Mouse (Mus musculus): ENCODE data around the gene Mecp2.
"Not testable (repeated sequence)": the region's sequence is repeated elsewhere in the genome, so short reads cannot be mapped to it uniquely, and the experiment has no call there.

The Mecp2 gene

GRCm38 (mm10) chrX:74135263-74135662, at the start of gene Mecp2:
Mecp2 (minus strand) TSS chrX:74135363.
- DNase-seq, result not testable (repeated sequence)

GRCm38 (mm10) chrX:74176959-74177358, 41.8 kb upstream of the Mecp2 start, which contains the start of gene Tktl1:
Tktl1 (plus strand) TSS chrX:74177259.
- DNase-seq, result no peak

- DNase-seq, result no peak
Measured at GRCm38 (mm10) chrX:74167738-74168137, 32.6 kb upstream of the Mecp2 start, which contains the start of gene Tex28. Tex28 (minus strand) TSS chrX:74167838.

- no peak for DNase-seq
Measured at GRCm38 (mm10) chrX:74127164-74127563, 8.0 kb downstream of the Mecp2 start, which contains the start of gene Opn1mw. Opn1mw (plus strand) TSS chrX:74127464.

GRCm38 (mm10) chrX:74124975-74125374, 10.2 kb downstream of the Mecp2 start:
- peak; percentile 1 to 26 for DNase-seq

- peak; percentile 72 to 76 for DNase-seq
Measured at GRCm38 (mm10) chrX:74115511-74115910, 19.7 kb downstream of the Mecp2 start.

- DNase-seq, result no peak
Measured at GRCm38 (mm10) chrX:74114036-74114435, 21.1 kb downstream of the Mecp2 start.

GRCm38 (mm10) chrX:74108747-74109146, 26.4 kb downstream of the Mecp2 start:
- no peak for DNase-seq

- DNase-seq, result no peak
Measured at GRCm38 (mm10) chrX:74105916-74106315, 29.2 kb downstream of the Mecp2 start.

GRCm38 (mm10) chrX:74103457-74104188, 31.5 kb downstream of the Mecp2 start:
- DNase-seq, result no peak

GRCm38 (mm10) chrX:74095130-74095529, 40.0 kb downstream of the Mecp2 start:
- DNase-seq, result no peak

- DNase-seq, result peak; percentile 97 to 98
Measured at GRCm38 (mm10) chrX:74085601-74086038, 49.5 kb downstream of the Mecp2 start.

GRCm38 (mm10) chrX:74084946-74085498, 50.1 kb downstream of the Mecp2 start:
- peak; percentile 85 for DNase-seq

- peak in 1 of 2 experiments; percentile 20 for DNase-seq
Measured at GRCm38 (mm10) chrX:74084276-74084837, 50.8 kb downstream of the Mecp2 start.

GRCm38 (mm10) chrX:74070794-74071193, 64.4 kb downstream of the Mecp2 start:
- no peak for DNase-seq

- DNase-seq, result peak; percentile 44 to 45
Measured at GRCm38 (mm10) chrX:74067891-74068290, 67.3 kb downstream of the Mecp2 start.

- peak; percentile 36 to 43 for DNase-seq
Measured at GRCm38 (mm10) chrX:74045107-74045506, 90.1 kb downstream of the Mecp2 start.

- no peak for DNase-seq
Measured at GRCm38 (mm10) chrX:74037702-74038375, 97.3 kb downstream of the Mecp2 start.

- no peak for DNase-seq
Measured at GRCm38 (mm10) chrX:74030000-74030399, 105.2 kb downstream of the Mecp2 start.

- DNase-seq, result peak; percentile 85 to 87
Measured at GRCm38 (mm10) chrX:74023188-74024049, 111.7 kb downstream of the Mecp2 start, which contains the start of gene Irak1. Irak1 (minus strand) TSS chrX:74023918.

GRCm38 (mm10) chrX:74022795-74023187, 112.4 kb downstream of the Mecp2 start:
- DNase-seq, result peak; percentile 14 to 19

- no peak for DNase-seq
Measured at GRCm38 (mm10) chrX:74014597-74014996, 120.6 kb downstream of the Mecp2 start.
